Mouse (Mus musculus): ENCODE data around the gene Ptprf.

- TF ChIP-seq CTCF (IDR thresholded peaks at IDR 0.05; ENCODE audit: control insufficient read depth, insufficient read depth, low read length) (no peak), POLR2A (IDR thresholded peaks at IDR 0.05; ENCODE audit: borderline replicate concordance, control insufficient read depth, low read depth, low read length) (no peak)
Observed at GRCm38 (mm10) chr4:118257977-118258376, 33.2 kb downstream of the Ptprf start.

Data from bone marrow, adult 2 months (tissue).